Mouse (Mus musculus) T-helper 1 cell (primary cell): ENCODE data around the gene Mfsd4a.

Experiments
- in situ Hi-C: fragments of 300-600 bp; cut with MboI, MseI; formaldehyde crosslinking; loops from one replicate; pipeline ENCODE4 v1.15.1; 2025; ENCODE audit warnings: high pct_unique_total_duplicates

The Mfsd4a gene

DNA sequence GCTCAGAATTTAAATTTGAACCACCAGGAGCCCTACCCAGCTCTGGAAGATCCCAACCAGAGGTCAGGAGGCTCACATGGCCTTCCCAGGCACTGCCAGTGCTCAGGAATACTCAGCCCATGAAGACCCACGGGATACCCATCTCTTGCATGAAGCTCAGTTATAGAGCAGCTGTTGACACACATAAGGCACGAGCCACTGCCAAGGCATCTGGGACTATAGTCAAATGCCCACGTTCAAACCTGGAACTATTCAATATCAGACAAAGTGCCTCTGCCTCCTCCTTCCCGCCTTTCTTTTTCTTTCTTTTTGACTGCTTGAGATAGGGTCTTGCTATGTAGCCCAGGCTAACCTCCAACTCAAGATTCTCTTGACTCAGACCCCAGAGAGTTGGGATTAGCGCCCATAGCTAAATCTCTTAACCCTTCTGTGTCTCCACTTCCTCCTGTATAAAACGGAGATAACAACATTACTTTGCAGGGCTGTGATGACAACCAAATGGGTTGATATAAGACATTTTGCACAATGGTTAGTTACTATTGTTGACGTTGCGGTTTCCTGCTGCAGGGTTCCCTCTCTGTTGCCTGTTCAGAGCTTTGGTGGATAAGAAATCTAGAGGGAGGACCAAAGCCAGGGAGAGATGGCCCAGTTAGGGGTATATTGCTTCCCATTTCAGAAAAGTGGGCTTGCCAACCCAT, 2.2 kb downstream of the Mfsd4a start:
- in situ Hi-C loops = loop anchor here (10.0 kb wide), 1 partner anchor 351 kb away; no protein-coding TSS in a partner anchor

DNA sequence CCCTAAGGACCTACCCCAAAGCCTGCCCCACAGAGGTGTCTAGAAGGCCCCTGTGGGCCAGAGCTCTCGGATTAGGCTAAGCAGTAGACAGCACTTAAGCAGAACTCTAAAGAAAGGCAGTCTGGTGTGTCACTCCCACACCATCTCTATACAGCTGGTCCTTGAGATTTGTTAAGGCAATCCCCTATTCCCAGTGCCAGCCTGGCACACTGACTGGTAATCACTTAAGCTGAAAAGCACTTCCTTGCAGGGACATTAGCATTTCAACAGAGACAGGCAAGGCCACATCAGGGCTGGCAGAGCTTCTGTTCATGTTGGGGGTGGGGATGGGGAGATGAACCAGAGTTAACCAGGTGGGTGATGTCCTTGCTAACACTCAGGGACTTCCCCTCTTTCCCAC, 2.9 kb downstream of the Mfsd4a start:
- in situ Hi-C loops = loop anchor here (10.0 kb wide), 1 partner anchor 350 kb away; no protein-coding TSS in a partner anchor

- in situ Hi-C loops = loop anchor here (10.0 kb wide), 1 partner anchor 348 kb away; no protein-coding TSS in a partner anchor
Measured at GRCm38 (mm10) chr1:132063096-132063495, 4.8 kb downstream of the Mfsd4a start.

DNA sequence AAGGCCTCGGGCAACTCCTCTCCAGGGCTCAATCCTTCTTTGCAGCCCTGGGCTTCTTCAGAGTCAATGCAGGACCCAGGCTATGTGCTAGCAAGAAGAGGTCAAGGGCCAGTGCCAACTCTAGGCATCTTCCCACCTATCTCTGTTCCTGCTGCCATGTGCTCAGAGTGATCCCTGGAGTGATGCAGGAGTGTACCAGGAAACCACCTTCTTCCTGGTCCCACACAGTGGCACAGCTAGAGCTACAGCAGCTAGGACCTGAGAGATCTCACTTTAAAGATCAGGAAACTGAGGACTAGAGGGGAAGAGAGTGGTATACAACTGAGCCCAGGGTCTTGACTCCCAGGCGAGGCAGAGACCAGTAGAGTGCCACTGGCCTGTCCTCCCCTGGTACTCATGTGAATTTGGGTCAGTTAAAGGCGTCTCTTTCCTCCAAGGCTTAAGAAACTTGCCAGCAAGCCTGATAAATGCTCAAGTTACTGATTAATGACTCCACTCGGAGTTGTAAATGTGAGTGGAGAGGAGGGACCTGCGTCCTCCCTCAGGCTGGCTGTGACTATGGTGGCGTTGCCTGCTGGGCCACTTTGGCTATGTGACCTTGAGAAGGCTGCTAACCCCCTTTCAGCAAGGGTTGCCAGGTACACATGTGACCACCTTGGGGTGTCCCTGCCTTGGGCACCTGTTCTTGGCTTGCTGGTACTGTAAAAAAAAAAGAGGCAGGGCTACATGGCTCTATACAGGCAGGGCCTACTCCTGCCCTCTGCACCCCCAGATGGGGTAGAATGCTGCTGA, 5.9 kb downstream of the Mfsd4a start:
- in situ Hi-C loops = loop anchor here (10.0 kb wide), 1 partner anchor 347 kb away; no protein-coding TSS in a partner anchor

GRCm38 (mm10) chr1:132060036-132060769, 7.7 kb downstream of the Mfsd4a start:
- in situ Hi-C loops = loop anchor here (10.0 kb wide), 1 partner anchor 345 kb away; no protein-coding TSS in a partner anchor

GRCm38 (mm10) chr1:132058558-132058957, 9.3 kb downstream of the Mfsd4a start:
- in situ Hi-C loops = no loop called here

DNA sequence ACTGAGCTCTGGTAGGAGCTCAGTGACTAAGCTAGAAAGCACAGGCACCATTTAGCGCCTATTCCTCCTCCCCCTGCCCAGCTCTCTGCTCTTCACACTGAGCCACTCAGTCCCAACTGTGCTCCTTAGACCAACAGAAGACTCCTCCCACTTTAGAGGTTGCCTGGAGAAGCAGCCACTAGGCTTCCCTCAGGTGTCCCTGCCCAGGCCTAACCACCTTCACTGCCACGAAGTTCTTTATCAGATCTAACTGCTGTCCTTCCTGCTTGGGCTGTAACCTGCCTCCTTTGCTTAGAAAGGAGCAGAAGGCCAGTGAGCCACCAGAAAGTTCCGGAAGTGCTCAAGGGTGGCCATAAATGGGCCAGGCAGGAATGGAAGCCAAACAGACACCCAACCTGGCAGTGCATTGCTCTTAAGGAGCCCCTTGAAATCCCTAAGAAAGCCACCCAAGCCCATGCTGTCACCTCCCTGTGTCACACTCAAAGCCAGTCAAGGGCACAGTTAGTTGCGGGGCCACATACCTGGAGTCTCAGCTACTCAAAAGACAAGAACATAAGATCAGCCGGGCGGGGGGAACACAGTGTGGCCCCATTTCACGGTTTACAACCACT, 12.7 kb downstream of the Mfsd4a start:
- in situ Hi-C loops = no loop called here

GRCm38 (mm10) chr1:132054387-132054786, 13.5 kb downstream of the Mfsd4a start:
- in situ Hi-C loops = no loop called here

- in situ Hi-C loops = no loop called here
Measured at GRCm38 (mm10) chr1:132051746-132052145, 16.1 kb downstream of the Mfsd4a start.

DNA sequence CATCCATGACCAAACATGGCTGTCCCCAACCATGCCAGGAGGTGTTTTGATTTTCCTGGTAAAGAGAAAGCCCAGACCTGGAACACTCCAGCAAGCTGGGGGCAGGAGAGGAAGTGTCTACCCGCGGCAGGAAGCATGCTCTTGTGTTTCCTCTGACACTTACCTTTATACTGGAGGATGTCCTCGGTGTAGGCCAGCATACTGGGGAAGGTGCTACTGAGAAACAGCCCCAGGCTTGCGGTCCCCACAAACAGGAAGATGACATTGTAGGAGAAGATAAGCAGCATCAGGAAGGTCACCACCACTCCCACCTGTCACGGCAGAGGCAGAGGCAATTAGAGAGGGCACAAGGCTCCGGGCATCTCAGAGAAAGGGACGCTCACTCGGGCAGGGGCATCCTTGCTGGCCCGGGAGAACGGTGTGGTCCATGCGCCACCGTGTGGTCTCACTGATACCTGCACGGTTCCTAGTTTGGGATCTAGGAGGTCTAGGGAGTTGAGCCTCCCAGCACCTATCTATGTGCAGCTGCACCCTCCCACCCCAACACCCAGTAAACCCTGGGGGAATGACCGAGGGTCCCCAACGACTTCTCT, 21.6 kb downstream of the Mfsd4a start:
- in situ Hi-C loops = loop anchor here (5.0 kb wide), 1 partner anchor 49 kb away; no protein-coding TSS in a partner anchor

- in situ Hi-C loops = no loop called here
Measured at GRCm38 (mm10) chr1:132043759-132044158, 24.1 kb downstream of the Mfsd4a start.

DNA sequence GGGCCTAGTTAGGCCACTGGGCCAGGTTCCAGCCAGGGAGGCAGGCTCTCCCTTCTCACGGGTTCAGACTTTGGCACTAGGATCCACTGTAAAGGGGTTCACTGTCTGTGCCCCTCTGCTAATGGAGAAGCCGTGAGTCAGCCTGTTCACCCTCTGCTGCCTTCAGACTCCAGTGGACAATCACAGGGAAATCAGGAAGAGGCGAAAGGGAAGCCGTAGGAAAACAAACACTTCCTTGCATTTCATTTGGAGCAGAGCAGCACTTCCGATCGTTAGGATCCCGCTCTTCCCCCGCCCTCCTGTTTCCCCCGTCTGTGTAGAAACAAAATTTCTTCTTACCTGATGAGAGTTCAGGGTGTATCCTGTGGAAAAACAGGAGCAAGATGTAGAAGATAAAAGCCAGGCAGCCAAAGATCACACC, 27.7 kb downstream of the Mfsd4a start:
- in situ Hi-C loops = no loop called here

GRCm38 (mm10) chr1:132038753-132039152, 29.1 kb downstream of the Mfsd4a start:
- in situ Hi-C loops = no loop called here

- in situ Hi-C loops = no loop called here
Measured at GRCm38 (mm10) chr1:132037746-132038145, 30.1 kb downstream of the Mfsd4a start.

DNA sequence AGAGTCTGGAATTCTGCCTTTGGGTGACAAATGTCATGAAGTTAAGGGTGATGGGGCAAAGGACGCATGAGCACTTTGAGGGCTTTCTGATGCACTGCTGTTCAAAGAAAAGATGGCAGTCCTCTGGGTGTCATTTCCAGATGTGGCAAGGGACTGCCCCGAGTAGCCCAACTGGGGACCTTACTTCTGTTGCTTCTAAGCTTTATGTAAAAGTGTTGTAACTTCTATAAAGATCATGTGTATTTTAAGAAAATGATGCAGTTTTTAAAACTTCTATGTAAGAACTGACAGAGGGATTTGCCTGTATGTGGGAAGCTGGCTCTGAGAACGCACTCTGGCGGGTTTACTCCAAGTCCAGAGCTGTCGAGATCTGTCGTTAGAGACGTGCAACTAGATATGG, 35.7 kb downstream of the Mfsd4a start:
- in situ Hi-C loops = no loop called here

GRCm38 (mm10) chr1:132030574-132030973, 37.3 kb downstream of the Mfsd4a start:
- in situ Hi-C loops = no loop called here

DNA sequence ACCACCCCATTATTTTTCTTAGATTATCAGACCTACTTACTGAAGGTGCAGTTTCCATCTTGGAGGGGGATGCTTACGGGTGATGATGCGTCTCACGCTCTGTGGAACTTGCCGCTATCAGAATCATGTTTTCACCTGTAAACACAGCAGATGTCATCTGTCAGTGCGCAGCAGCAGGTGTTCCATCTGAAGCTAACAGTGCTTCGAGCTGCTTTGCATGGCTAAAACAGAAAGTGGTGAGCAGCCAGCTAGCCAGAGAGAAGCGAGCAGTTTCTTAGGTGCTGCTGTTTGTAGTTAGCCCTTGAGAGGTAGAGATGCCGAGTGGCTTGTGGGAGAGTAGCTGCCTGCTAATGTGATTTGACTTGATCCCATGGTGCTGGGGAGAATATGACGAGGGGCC, 39.4 kb downstream of the Mfsd4a start:
- in situ Hi-C loops = no loop called here

GRCm38 (mm10) chr1:132027978-132028377, 39.9 kb downstream of the Mfsd4a start:
- in situ Hi-C loops = no loop called here

DNA sequence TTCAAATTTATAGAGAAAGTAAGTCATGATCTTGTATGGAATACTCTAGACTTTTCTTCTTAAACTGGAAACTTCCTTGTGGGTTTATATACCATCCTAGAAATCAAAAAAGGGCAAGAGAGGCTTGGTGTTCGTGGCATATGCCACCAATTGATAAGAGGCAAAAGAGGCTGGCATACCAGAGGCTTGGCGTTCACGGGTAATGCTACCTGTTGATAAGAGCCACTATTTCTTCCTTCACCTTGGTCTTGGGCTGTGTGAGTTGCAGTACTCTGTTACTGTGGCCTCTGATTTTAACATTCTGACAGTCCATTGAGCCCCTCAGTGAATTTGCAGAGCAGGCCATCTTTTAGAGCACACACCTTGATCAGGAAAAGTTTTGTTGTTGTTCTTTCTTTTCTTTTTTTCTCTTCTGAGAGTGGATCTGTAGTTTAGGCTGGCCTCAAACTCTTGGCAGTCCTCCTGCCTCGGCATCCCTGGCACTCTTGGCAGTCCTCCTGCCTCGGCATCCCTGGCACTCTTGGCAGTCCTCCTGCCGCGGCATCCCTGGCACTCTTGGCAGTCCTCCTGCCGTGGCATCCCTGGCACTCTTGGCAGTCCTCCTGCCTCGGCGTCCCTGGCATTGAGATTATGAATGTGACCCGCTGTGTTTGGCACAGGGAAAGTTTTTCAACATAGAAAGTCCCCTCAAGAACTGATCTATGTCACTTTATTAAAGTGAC, 40.8 kb downstream of the Mfsd4a start:
- in situ Hi-C loops = no loop called here

- in situ Hi-C loops = no loop called here
Measured at GRCm38 (mm10) chr1:132022107-132022506, 45.8 kb downstream of the Mfsd4a start.
